Mouse (Mus musculus): Measurements from ENCODE around the gene Psrc1. TPM values are rescaled to one million over a fixed set of nuclear protein-coding genes. Genes with fewer than 3 reads are reported as not detected.

The Psrc1 gene
- polyA plus RNA-seq, 2 experiments from 2014 or later = 7.8 to 10.3 TPM

GRCm38 (mm10) chr3:108389111-108389545 is 5.5 kb downstream of the Psrc1 start:
- ATAC-seq = peak; percentile 99

GRCm38 (mm10) chr3:108392299-108392698 is 8.7 kb downstream of the Psrc1 start:
- no peak for ATAC-seq

DNA sequence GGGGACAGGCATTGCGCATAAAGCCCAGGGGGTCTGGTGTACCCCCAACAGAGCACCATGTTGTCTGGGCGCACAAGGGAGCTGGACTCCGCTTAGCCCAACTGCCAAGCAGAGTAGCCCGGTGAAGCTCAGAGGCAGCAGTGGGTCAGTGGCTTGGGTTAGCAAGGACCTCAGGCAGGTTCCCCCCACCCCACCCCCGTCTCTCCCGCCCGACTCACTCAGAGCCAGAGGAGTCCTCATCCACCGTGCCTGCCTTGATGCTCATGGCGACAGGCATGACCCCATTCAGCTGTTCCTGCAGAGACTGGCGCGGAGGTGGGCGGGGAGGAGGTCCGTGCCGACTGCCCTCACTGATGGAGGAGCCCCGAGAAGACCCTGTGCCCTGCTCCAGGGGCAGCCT is 9.2 kb downstream of the Psrc1 start:
- no peak for ATAC-seq

GRCm38 (mm10) chr3:108398281-108398680 is 14.6 kb downstream of the Psrc1 start:
- no peak for ATAC-seq

DNA sequence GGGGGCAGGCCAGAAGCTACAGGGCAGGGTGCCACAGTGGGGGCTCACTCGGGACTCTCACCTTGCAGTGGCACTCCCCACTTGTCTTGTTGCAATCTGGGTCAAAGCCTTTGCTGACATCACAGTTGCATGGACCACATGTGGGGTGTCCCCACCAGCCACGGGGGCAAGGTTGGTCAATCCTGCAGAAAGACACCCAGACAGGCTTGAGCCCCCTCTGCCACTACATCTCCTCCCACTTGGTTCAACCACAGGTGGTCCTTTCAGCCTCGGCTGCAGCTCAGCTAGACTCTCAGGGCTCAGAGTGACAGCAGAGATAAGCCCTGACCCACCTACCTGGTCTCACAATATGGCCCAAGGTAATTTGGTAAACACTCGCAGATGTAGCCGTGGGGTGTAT is 16.8 kb downstream of the Psrc1 start:
- ATAC-seq = no peak

GRCm38 (mm10) chr3:108401692-108402527 is 18.3 kb downstream of the Psrc1 start:
- ATAC-seq = peak; percentile 100

- no peak for ATAC-seq
Observed at GRCm38 (mm10) chr3:108402528-108402920, 18.9 kb downstream of the Psrc1 start.

- no peak for ATAC-seq
Observed at GRCm38 (mm10) chr3:108405536-108406305, 22.1 kb downstream of the Psrc1 start.

DNA sequence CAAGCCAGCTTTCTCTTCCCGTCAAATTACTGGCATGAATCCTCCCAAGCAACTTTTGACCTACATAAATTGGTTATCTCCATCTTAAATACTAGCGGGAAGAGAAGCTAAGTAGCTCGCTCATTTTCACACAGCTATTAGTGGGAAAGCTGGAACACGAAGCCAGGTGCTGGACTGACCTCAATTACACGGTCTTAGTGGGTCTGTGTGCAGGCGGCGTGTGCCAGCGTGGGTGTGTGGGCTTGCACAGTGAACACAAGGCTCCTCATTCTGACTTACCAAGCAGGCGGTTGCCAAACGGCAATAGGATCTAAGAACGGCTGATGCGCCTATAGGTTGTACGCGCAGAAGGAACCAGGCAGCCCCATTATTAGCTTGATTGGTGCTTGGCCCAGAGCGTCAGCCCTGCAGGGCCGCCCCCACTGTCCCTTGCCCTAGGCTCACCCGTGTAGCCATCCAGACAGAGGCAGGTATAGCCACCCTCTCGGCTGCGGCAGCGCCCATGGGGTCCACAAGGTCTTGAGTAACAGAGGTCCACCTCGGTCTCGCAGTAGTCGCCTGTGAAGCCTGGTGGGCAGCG is 22.8 kb downstream of the Psrc1 start:
- ATAC-seq = no peak

- no peak for ATAC-seq
Observed at GRCm38 (mm10) chr3:108408517-108409008, 24.9 kb downstream of the Psrc1 start.

DNA sequence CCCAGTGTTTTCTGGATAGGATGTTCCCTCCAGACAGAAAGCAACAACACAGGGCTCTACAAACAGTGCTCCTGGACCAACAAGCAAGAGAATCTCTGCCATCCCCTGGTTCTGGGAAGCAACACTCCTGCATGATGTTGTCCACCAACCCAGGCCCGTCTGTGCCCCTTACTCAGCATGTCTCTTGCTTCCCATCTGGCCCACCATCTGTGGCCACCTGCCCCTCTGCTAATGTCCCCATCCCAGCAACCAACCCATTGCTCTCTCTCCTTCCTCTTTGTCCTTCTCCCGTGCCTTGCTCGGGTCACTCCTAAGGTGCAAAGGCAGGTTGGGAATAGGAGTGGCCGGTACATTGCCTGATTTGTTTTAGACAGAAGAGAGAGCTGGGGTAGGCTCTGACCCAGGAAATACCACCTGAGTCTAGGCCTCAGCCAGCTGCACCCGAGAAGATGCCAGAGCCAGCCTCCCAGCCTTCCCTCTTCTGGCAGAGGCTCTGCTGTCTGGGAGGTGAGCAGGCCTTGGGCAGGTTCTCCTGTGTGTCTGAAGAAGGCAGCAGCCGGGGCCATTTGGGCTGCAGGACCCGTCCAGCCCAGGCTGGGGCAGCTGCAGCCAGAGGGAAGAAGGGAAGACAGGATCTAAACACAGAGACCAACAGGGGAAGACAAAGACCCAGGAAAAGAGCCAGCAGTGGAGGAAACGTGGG is 26.2 kb downstream of the Psrc1 start:
- no peak for ATAC-seq

DNA sequence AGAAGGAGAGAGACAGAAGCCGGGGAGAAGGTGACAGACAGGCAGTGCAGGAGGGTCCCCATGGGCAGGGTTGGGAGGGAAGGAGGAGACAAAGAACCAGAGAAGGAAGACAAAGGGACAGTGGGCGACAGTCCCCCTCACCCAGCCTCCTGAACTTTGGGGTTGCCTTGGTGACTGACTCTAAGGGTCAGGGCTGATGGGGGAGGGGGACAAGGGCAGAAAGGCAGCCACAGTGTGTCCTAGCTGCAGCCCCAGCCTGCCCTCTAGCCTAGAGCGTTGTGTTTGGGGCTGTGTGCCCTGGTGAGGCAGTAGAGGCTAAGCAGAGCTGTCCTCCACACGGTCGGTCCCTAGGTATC is 26.7 kb downstream of the Psrc1 start:
- no peak for ATAC-seq

DNA sequence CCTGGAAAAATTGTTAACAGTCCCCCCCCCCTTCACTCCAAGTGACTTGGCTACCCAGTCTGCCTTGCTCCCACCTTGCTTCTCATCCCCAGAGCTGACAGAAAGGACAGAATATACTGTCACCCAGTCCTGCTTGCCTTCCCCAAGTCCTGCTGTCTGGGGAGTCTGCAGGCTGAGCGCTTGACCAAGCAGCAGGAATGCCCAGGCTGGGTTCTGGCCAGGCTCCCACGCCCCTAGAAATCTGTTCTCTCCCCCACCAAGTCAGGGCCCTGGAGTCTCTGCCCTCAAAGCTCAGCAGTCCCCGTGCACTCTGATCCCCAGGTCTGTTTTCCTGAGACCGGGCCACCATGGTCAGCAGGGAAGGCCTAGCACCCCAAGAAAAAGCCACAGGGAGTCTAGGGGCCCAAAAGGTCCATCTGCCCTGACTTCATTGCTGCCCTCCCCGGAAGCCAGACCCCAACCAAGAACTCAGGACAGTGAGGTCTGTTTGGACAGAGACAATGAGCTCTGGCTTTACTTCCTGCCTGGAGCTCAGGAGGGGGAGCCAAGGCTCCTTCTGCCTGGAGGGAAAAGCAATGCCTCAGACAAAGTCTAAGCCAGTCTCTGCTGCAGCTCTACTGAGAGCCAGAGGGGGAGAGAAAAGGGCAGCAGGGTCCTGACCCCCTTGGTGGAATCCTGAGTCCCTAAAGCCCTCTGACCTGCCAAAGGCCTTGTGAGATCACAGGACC is 27.6 kb downstream of the Psrc1 start:
- ATAC-seq = no peak

DNA sequence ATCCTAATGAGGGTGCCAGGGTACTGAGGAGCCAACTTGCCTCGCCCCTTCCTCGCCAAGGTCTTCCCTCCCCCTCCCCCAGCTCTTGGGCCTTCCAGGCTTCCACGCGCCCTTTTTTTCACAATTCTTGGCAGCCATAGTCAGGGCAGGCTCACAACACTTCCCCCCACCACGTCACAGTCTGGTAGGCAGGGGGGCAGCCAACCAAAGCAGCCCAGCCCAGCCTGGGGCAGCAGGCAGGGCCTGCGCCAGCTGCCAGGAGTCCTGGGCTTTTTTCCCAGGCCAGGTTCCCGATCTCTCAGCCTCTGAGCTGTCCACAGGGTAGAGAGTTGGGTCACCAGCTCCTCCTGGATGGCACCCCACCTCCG is 28.1 kb downstream of the Psrc1 start:
- ATAC-seq = no peak

GRCm38 (mm10) chr3:108413634-108414360 is 30.2 kb downstream of the Psrc1 start:
- ATAC-seq = no peak

GRCm38 (mm10) chr3:108414857-108415830 is 31.5 kb downstream of the Psrc1 start, which contains the start of gene Celsr2:
Gene Celsr2 (minus strand): TSS chr3:108415552.
- ATAC-seq = peak; percentile 5

DNA sequence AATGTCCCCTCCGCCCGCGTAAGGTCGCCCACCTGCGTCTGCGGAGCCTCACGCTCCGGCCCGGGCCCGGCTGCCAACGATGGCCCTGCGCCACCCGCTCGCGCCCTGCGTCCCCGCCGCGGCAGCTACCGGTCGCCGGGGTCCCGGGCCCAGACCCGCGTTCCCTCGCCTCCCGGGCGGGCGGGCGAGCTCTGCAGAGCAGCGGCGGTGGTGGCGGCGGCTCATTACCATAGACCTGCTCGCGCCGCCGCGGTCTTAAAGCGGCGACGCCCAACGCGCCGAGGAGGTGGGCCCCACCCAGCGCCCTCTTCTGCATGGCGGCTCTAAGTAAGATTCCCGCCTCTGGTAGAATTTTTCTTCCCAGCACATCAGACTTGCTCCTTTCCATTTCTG is 32.2 kb downstream of the Psrc1 start:
- peak; percentile 96 for ATAC-seq

DNA sequence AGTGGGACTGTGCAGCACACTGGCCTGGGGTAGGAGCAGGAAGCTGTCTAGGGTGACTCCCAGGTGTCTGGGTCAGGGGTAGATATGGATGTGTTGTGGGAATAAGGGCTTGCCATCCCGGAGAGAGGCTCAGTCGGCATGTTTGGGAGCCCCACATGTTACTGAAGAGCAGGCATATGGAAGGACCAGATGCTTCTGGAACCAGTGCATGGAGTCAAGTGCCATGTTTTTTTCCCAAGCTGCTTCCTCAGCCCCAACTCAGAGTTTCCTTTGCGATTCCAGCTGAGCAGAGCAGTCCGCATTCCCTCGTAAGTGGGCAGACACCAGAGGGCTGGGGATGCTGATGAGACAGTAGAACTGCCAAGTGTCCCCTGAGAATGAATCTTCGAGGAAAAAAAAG is 39.4 kb downstream of the Psrc1 start:
- ATAC-seq = no peak

DNA sequence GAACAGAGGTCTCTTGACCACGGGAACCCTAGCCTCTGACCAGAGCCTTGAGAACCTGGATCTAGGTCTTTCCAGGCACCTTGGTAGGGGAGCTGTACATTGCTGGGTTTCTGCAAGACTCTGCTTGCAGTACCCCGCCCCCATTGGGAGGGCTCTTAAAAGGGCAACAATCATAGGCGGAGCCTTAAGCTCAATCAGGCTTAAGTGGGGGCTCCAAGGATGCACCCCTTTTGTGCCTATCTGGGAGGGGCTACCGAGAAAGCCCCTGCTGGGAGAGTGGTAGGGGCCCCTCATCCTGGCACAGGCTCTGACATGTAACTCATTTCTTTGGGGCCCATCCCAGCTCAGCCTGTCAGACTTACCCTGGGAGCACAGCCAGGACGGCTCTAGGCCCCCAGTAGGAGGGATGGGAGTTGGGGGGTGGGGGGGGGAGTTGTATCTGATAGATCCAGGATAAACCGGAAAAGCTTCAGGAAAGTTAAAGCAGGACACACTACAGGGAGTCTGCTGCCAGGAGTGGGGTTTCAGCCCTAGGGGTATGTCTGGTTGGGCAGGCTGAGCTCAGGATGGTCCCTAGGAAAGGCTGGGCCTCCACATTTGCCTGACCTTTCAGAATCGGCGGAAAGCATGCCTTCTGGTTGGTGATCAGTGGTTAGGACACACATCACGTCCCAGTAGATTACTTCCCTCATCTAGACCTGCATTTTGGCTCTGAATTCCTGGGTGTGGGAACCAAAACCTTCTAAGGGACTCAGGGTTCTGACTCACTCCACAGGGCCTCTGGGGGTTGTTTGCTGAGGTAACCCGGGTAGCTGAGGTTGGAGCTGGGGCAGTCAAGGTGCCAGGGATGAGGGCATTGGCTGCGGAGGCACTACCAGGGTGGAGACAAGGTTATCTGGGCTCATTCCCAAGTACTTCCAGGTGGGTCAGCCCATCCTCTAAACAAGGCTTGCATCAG is 40.5 kb downstream of the Psrc1 start:
- peak; percentile 66 for ATAC-seq
